Mouse (Mus musculus) natural killer cell, adult 2 months (primary cell): Measurements from ENCODE around the gene Mphosph8.

Source experiments
- DNase-seq, 2 experiments: peaks; one replicate each; pipeline ENCODE4 v3.0.0; 2022; ENCODE audit warnings: low spot score in 2 of 2

The Mphosph8 gene

DNA sequence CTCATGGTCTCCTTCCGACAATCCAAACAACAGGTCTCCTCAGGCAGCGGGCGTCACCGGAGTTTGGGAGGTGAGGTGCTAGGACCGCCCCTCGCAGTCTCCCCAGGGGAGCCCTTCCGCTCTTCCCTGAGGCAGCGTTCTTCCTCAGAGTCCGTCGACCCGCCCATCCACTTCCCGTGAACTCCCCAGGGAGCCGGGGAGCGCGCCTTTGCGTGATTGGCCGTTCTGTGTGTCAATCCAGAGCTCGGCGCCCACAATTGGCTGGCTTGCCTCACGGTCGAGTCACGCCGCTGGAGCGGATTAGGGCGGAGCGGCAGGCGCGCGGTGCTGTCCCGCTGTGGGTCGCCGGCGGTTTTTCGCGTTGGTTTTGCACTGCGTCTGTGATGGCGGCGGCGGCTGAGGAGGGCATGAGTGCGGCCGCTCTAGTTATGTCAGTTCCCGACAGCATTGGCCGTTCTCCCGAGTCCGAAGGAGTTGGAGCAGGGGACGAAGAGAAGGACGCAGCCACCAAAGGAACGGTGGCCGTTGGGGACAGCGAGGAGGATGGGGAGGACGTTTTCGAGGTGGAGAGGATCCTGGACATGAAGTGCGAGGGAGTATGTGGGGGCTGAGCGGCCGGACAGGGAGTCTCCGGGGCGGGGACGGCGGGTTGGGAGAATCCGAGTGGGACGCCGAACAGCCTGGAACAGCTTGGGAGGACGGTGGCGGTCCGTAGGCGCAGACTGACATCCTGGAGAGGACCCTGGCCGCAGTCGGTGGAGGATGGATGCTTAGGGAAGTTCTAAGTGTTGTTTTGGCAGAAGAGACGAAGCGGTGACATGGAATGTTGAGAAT is at the start of gene Mphosph8:
TSS of gene Mphosph8 (plus strand) at position 280 of the 834 bp plus-strand sequence.
- peak; percentile 98 for DNase-seq

DNA sequence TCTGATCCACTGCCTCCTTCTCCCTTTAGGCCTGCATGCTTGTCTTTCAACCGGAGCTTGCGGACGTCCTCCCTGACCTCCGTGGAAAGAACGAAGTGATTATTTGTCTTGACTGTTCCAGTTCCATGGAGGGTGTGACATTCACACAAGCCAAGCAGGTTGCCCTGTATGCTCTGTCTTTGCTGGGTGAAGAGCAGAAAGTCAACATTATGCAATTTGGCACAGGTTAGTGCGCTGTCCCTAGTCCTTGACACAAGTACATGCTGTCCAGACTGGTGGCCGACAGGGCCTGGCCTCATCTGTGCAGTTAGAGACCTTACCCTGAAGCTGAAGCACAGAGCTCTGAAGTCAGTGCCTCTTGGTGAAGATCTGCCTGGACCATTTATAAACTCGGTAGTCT is 47.6 kb upstream of the Mphosph8 start:
- DNase-seq = no peak

DNA sequence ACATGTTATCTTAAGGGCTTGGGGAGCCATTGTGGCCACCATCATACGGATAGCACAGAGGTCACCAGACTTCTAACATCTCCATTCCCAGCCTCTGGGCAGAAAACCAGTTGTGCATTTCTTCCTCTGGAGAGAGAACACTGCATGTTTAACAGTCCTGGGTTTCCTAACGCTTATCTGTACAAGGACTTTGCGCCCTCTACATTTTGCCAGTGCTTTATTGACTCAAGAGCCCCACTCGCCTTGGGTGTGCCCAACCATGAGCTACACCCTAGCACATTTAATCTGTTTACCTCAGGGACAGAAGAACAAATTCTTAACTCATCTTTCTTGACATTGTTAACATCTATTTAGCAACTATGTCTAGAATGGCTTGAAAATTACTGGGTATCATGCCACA is 41.8 kb upstream of the Mphosph8 start:
- no peak for DNase-seq

DNA sequence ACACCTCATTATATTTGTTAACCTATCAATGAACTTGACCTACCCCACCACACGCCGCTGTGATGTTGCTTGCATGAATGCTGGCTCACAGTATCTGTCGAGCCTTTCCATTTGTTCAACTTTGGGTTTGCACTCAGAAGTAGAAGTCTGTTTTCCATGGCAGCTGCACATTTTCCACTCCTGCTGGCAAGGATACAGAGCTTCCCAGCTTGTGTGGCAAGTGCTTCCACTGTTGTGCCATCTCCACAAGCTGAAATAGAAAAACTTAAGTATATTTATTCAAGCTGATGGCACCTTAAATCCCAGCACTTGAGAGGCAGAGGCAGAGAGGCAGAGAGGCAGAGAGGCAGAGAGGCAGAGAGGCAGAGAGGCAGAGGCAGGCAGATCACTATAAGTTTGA is 39.7 kb upstream of the Mphosph8 start:
- DNase-seq = no peak

- DNase-seq = no peak
These were observed 36.9 kb upstream of the Mphosph8 start for GRCm38 (mm10) chr14:56631109-56631508.

- no peak for DNase-seq
These were observed 20.8 kb upstream of the Mphosph8 start for GRCm38 (mm10) chr14:56647206-56647605.

DNA sequence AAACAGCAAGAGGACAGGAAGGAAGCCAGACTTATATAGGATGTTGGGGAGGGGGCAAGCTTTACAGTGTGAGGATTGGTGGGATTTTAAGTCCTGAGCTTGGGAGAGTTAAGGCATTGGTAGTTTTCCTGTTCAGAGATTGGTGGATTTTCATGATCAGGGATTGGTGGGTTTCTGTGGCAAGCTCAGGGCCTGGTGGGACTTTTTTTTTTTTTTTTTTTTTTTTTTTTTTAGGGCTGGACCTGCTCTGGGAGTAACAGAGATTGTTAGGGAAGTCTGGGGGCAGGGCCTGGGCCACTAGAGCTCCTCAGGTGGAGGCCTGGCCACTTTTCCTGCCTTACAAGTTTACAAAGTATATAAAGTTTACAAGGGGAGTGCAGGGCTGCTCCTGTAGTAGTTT is 18.6 kb upstream of the Mphosph8 start:
- DNase-seq = no peak

- DNase-seq = no peak
These were observed 2.4 kb upstream of the Mphosph8 start for GRCm38 (mm10) chr14:56665651-56666050.

- no peak for DNase-seq
These were observed 1.1 kb upstream of the Mphosph8 start for GRCm38 (mm10) chr14:56666909-56667308.

- DNase-seq = peak in 1 of 2 experiments; percentile 6
These were observed 1.1 kb downstream of the Mphosph8 start for GRCm38 (mm10) chr14:56669046-56669620.

- no peak for DNase-seq
These were observed 17.4 kb downstream of the Mphosph8 start for GRCm38 (mm10) chr14:56685426-56685825.

- no peak for DNase-seq
These were observed 21.1 kb downstream of the Mphosph8 start for GRCm38 (mm10) chr14:56689116-56689515.

DNA sequence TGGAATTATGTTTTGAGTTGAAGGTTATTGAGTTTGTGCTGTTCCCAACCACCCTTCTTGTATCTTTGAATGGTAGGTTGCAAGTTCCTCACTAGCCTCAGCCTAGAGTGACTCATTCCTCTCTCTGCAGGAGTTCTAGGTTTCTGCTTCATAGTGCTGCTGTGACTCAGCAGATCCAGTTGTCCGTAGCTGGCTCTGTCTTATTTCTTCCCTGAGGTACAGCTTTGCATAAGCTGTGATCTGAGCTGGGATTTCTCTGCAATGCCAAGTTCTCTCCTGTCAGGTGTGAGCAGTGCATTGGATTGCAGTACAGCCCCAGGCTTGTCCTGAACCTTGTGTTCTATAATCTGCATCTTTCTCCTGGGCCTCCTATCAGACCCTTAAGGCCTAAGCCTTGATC is 21.7 kb downstream of the Mphosph8 start:
- no peak for DNase-seq

GRCm38 (mm10) chr14:56695495-56695894 is 27.4 kb downstream of the Mphosph8 start:
- no peak for DNase-seq

GRCm38 (mm10) chr14:56697836-56698235 is 29.8 kb downstream of the Mphosph8 start:
- DNase-seq = no peak

GRCm38 (mm10) chr14:56702644-56703043 is 34.6 kb downstream of the Mphosph8 start:
- DNase-seq = no peak

GRCm38 (mm10) chr14:56705687-56706086 is 37.6 kb downstream of the Mphosph8 start:
- DNase-seq = no peak

GRCm38 (mm10) chr14:56726493-56726892 is 58.4 kb downstream of the Mphosph8 start:
- DNase-seq = no peak

DNA sequence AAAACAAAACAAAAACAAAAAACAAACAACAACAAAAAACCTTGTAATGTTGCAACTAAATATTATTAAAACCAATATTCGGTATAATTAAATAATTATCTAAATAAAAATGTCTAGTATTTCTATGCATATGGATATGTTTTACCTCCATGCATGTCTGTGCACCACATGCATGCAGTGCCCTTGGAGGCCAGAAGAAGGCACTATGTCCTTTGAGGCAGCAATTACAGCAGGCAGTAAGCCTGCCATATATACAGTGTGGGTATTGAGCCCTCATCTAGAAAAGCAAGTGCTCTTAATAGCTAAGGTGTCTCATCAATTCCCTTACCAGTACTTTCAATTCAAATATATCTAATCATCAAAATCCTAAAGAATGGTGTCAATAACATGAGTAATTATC is 72.1 kb downstream of the Mphosph8 start:
- DNase-seq = no peak
